Comparison of ENCODE assay signal across 18 mouse cellular contexts in the genomic region with DNA sequence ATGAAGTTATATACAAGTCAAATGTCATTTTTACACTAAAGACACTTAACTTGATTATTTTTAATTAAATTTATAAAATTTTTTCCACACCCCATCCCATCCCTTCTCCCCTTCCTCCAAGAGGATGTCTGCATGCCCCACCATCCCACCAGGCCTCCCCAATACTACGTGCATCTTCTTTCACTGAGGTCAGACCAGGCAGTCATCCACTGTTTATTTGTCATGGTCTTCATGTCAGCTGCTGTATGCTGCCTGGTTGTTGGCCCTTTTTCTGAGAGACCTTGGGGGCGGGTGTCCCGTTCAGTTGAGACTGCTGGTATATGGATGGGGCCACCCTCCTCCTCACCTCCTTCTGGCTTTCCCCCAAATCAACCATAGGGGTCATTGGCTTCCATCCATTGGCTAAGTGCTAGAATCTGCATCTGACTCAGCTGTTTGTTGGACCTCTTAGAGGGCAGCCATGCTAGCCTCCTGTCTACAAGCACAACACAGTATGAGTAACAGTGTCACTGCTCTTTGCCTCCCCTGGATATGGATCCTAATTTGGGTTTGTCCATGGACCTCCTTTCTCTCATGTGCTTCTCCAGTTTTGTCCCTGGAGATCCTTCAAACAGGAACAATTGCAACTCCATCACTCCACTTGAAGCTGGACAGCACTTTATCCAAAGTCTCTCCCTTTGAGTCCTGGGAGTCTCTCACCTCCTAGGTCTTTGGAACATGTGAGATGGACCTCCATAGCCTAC. TPM values are rescaled to one million over a fixed set of nuclear protein-coding genes. Genes with fewer than 3 reads are reported as not detected.
DNase-seq lines count a peak whose midpoint lies in the region; ATAC-seq and TF ChIP-seq lines count a peak whose summit lies in the region.
"Not testable (repeated sequence)": the region's sequence is repeated elsewhere in the genome, so short reads cannot be mapped to it uniquely, and the experiment has no call there.
"Had no signal": no experiment of that assay in that cellular context is flagged by ENCODE, and none has a peak within 500 bp of the region (broad histone marks: within the 10 kb centered on the region; RNA-seq: fewer than 3 reads in every experiment).

No protein-coding gene starts in this region.

- H3K27me3 ChIP-seq in embryonic facial prominence, embryonic 13.5 days; hindbrain, embryonic 12.5 days; limb, embryonic 11.5 days (ENCODE audit: control insufficient read depth, insufficient read depth, low read length); lung, embryonic 15.5 days; midbrain, postnatal 0 days (ENCODE audit: insufficient read depth, low read length); stomach, postnatal 0 days (ENCODE audit: control insufficient read depth, insufficient read depth, low read length): not testable (repeated sequence)

- TF ChIP-seq CTCF in midbrain, postnatal 0 days (IDR thresholded peaks at IDR 0.05); stomach, postnatal 0 days (IDR thresholded peaks at IDR 0.05; ENCODE audit: low read depth): not testable (repeated sequence)

- H3K27ac ChIP-seq in embryonic facial prominence, embryonic 13.5 days; hindbrain, embryonic 12.5 days; limb, embryonic 11.5 days (replicated peaks; ENCODE audit: low read depth, low read length); lung, embryonic 15.5 days; midbrain, postnatal 0 days (ENCODE audit: low read depth, low read length); stomach, postnatal 0 days (replicated peaks): not testable (repeated sequence)

- H3K9ac ChIP-seq in embryonic facial prominence, embryonic 13.5 days; hindbrain, embryonic 12.5 days; limb, embryonic 11.5 days (ENCODE audit: low read length); lung, embryonic 15.5 days; midbrain, postnatal 0 days (replicated peaks; ENCODE audit: low read length, poor library complexity, severe bottlenecking); stomach, postnatal 0 days (ENCODE audit: low read length): not testable (repeated sequence)

- TF ChIP-seq EP300 in stomach, postnatal 0 days (optimal IDR thresholded peaks at IDR 0.05), result not testable (repeated sequence)

- not testable (repeated sequence) for H3K9me3 ChIP-seq in embryonic facial prominence, embryonic 13.5 days; limb, embryonic 11.5 days (ENCODE audit: control insufficient read depth, low read length); lung, embryonic 15.5 days; midbrain, postnatal 0 days (ENCODE audit: low read length); stomach, postnatal 0 days (ENCODE audit: control insufficient read depth, low read length)
- peaks cover 22% of the 10 kb centered on the region for H3K9me3 ChIP-seq in hindbrain, embryonic 12.5 days (replicated peaks)

- peak; percentile 88 for DNase-seq in heart, adult 11 months
- DNase-seq in limb, embryonic 11.5 days (ENCODE audit: low spot score); midbrain, postnatal 0 days (ENCODE audit: low spot score); stomach, postnatal 0 days (ENCODE audit: low spot score): not testable (repeated sequence)

- not testable (repeated sequence) for H3K4me3 ChIP-seq in embryonic facial prominence, embryonic 13.5 days; hindbrain, embryonic 12.5 days; limb, embryonic 11.5 days (ENCODE audit: low read depth, low read length); lung, embryonic 15.5 days; midbrain, postnatal 0 days (ENCODE audit: low read depth, low read length); stomach, postnatal 0 days (ENCODE audit: low read depth, low read length)

- not testable (repeated sequence) for H3K4me1 ChIP-seq in embryonic facial prominence, embryonic 13.5 days; hindbrain, embryonic 12.5 days; limb, embryonic 11.5 days (ENCODE audit: control insufficient read depth, insufficient read depth, low read length); lung, embryonic 15.5 days; midbrain, postnatal 0 days (ENCODE audit: insufficient read depth, low read length); stomach, postnatal 0 days (replicated peaks; ENCODE audit: control insufficient read depth, insufficient read depth)

- 89% methylated on average over 3 of the region's 3 CpGs for WGBS in embryonic facial prominence, embryonic 13.5 days
- 81% methylated on average over 3 of the region's 3 CpGs for WGBS in hindbrain, embryonic 12.5 days
- WGBS in limb, embryonic 11.5 days, result 82% methylated on average over 3 of the region's 3 CpGs
- WGBS in lung, embryonic 15.5 days, result 74% methylated on average over 3 of the region's 3 CpGs
- 83% methylated on average over 3 of the region's 3 CpGs for WGBS in midbrain, postnatal 0 days
- 80% methylated on average over 3 of the region's 3 CpGs for WGBS in stomach, postnatal 0 days

- ATAC-seq in embryonic facial prominence, embryonic 13.5 days (ENCODE audit: insufficient number of reproducible peaks, insufficient read depth, low FRiP score, low TSS enrichment, low read depth), result peak; percentile 59; the same call in 1 of the 2 replicates
- peak; percentile 46; the same call in 1 of the 2 replicates for ATAC-seq in hindbrain, embryonic 12.5 days (ENCODE audit: low FRiP score)
- ATAC-seq in limb, embryonic 11.5 days (ENCODE audit: insufficient number of reproducible peaks, low FRiP score, low TSS enrichment, low read depth), result peak; percentile 77; the same call in 1 of the 2 replicates
- ATAC-seq in lung, embryonic 15.5 days (ENCODE audit: borderline replicate concordance, extremely low read depth, low FRiP score, low TSS enrichment), result peak; percentile 52; the same call in 1 of the 2 replicates
- ATAC-seq in midbrain, postnatal 0 days (ENCODE audit: low FRiP score), result peak; percentile 41; the same call in 1 of the 2 replicates
- ATAC-seq in stomach, postnatal 0 days (ENCODE audit: low FRiP score, low TSS enrichment), result 0 out of 2 replicates have a peak, but pooled peaks have one; percentile 49

- H3K36me3 ChIP-seq in embryonic facial prominence, embryonic 13.5 days; hindbrain, embryonic 12.5 days; limb, embryonic 11.5 days (ENCODE audit: control insufficient read depth, insufficient read depth, low read length); lung, embryonic 15.5 days; midbrain, postnatal 0 days (ENCODE audit: insufficient read depth, low read length); stomach, postnatal 0 days (ENCODE audit: control insufficient read depth, insufficient read depth, low read length): not testable (repeated sequence)

- H3K4me2 ChIP-seq in embryonic facial prominence, embryonic 13.5 days; hindbrain, embryonic 12.5 days (replicated peaks); limb, embryonic 11.5 days (ENCODE audit: low read depth, severe bottlenecking); lung, embryonic 15.5 days; midbrain, postnatal 0 days (ENCODE audit: low read depth, low read length, poor library complexity, severe bottlenecking); stomach, postnatal 0 days (replicated peaks; ENCODE audit: low read depth): not testable (repeated sequence)

RNA-seq across cellular contexts. Expression of gene Zfp980, which starts 12.7 kb away (rescaled TPM):
- polyA plus RNA-seq in embryonic facial prominence, embryonic 13.5 days (2015; fragmentation: Nextera tagmentation; extraction: Ambion mirVana), result 0.08 TPM in 1 of 2 replicates, not detected in the other
- not detected in 2 replicates for polyA plus RNA-seq in hindbrain, embryonic 12.5 days (2016; fragmentation: Nextera tagmentation; extraction: Ambion mirVana)
- polyA plus RNA-seq in limb, embryonic 11.5 days (2014; fragmentation: Nextera tagmentation; extraction: Ambion mirVana), result not detected in 2 replicates
- polyA plus RNA-seq in lung, embryonic 15.5 days (2015; fragmentation: Nextera tagmentation; extraction: Ambion mirVana), result not detected in 2 replicates
- 0.14 TPM in 1 of 2 replicates, not detected in the other for total RNA-seq in midbrain, postnatal 0 days (2014; rRNA removed)
- not detected in 2 replicates for polyA plus RNA-seq in midbrain, postnatal 0 days (2015; fragmentation: Nextera tagmentation; extraction: Ambion mirVana)
- not detected in 2 replicates for polyA plus RNA-seq in stomach, postnatal 0 days (2015; fragmentation: Nextera tagmentation; extraction: Ambion mirVana)
- polyA plus RNA-seq: cortical plate, adult 2 months; embryonic facial prominence, embryonic 14.5 days; forebrain, embryonic 10.5 days; frontal cortex, adult 2 months; hindbrain, embryonic 15.5 days; intestine, embryonic 16.5 days; limb, embryonic 14.5 days; spleen, adult 2 months; stomach, embryonic 15.5 days; thymus, postnatal 0 days; urinary bladder, adult 2 months had no signal
